Mouse (Mus musculus) cerebellum, adult 2 months (tissue): Measurements from ENCODE around the gene Aagab.

Source experiments
- CTCF ChIP-seq: fragments of 200-500 bp; IDR thresholded peaks from 2 replicates; pipeline ENCODE4 v1.5.1; 2011; ENCODE audit warnings: low read depth, mild to moderate bottlenecking, control low read depth, low read length, moderate library complexity, borderline replicate concordance; ENCODE audit not compliant: insufficient read depth
- POLR2A ChIP-seq: fragments of 200-500 bp; IDR thresholded peaks from 2 replicates; pipeline ENCODE4 v1.6.1; 2011; ENCODE audit warnings: low read length, control low read depth, borderline replicate concordance; ENCODE audit not compliant: insufficient read depth

GRCm38 (mm10) chr9:63613569-63613968 is 11.1 kb downstream of the Aagab start:
- TF ChIP-seq CTCF (no peak), POLR2A (no peak)
